Mouse (Mus musculus) heart, postnatal 0 days (tissue): ENCODE measurements at regions not wholly inside any gene's neighbourhood (a gene's known extent, or its start where the extent isn't known, plus 50 kb on each side); places are given as distances from the start of the nearest gene placed in this dataset.

Source experiments
- CTCF ChIP-seq: IDR thresholded peaks from 2 replicates; pipeline ENCODE4 v1.5.1; 2016; ENCODE audit warnings: antibody characterized with exemption, control low read depth, low read depth
- EP300 ChIP-seq: IDR thresholded peaks from 2 replicates; pipeline ENCODE4 v1.6.1; 2016; ENCODE audit warnings: antibody characterized with exemption, low read depth

DNA sequence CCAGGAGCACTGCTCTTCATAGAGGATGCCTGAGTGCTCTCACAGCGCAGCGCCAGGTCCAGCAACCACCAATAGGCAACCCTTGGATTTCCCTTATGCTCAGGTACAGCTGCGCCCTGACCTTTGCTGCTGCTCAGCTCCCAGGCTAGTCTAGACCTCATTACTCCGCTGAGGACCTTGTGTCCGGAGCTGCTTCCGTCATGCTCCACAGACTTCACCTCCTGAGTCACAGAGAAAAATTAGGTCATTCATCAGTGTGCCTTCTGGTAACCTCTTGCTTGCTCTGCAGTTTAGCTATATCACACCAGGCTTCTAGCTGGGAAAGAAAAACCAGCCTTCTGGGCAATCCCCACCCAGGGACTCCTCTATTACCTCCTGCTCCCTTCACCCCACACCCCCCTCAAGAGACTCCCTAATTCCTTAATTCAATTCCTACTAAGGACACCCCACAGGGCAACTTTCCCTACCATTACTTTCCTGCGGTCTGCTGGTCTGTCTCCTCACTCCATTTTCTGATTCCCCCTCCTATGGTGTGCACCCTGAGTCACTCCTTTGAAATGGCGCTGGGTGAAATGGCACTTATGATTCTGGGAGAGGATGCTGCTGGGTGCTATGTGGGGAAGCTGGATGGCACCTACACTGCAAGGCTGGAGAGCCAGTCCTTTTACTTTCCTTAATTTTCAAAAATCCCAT, 835.0 kb upstream of the Car8 start:
- TF ChIP-seq CTCF (no peak), EP300 (no peak)
